Mouse (Mus musculus): ENCODE results near the gene Prcd. TPM values are rescaled to one million over a fixed set of nuclear protein-coding genes. Genes with fewer than 3 reads are reported as not detected.

The Prcd gene
- polyA plus RNA-seq, 1 experiment from 2014 or later, result 0.77 TPM

DNA sequence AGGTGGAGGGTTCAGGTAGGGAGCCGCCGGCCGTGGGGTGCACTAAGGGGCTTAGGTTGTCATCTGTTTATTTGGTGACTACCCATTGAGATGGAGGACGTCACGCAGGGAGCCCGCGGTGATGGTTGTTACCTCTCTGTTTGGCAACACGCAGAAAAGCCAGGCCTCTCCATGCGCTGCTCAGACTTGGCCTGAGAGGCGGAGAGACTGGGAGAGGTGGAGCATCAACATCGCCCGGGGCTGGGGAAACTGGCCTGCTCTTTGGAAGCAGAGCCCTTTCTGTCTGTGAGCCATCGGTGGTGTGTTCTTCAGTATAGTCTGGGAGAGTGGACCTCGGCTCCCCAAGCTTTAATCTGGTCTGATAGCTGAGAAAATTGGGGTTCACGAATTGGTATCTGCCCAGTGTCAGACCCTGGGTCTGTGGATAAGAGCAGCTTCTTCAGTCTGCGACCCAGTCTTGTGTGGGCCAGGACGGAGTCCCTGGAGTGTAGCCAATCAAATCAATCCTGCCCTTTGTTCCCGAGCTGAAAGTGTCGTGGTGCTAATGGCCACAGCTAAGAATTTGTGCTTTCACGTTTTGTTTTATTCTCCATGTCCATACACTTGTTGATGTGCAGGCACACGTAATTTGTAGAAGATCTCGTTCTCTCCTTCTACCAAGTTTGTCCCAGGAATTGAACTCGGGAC lies 42.0 kb downstream of the Prcd start:
- Histone ChIP-seq H3K27me3 (ENCODE audit: low read depth, poor library complexity, severe bottlenecking) (peaks cover 62% of the 10 kb centered on the region), H3K9me3 (replicated peaks) (no peaks in the 10 kb centered on the region), H3K4me1 (peaks cover 28% of the 10 kb centered on the region), H3K27ac (replicated peaks) (no peak overlapping the region), H3K4me3 (no peak overlapping the region; the same call in 1 of the 2 replicates), H3K36me3 (no peaks in the 10 kb centered on the region)
- 25% methylated on average over 23 of the region's 23 CpGs for WGBS
- DNase-seq (ENCODE audit: low spot score), result no peak

DNA sequence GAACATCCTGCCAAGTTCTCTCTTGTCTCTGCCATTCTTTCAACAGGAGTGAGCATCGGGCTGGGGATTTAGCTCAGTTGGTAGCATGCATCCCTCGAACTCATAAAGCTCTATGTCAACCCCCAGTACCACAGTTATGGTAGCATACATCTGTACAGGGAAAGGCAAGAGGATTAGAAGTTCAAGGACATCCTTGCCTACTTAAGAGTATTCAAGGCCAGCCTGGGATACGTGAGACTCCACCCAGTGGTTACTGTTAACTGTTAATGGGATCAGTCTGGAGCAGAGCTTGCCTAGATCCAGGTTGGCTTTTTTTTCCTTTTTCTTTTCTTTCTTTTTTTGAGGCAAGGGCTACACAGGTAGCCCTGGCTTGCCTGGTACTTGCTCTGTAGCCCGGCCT lies 43.1 kb downstream of the Prcd start:
- WGBS, result 91% methylated on average over 4 of the region's 4 CpGs
- no peak for DNase-seq (ENCODE audit: low spot score)
- Histone ChIP-seq H3K27me3 (ENCODE audit: low read depth, poor library complexity, severe bottlenecking) (peaks cover 62% of the 10 kb centered on the region), H3K4me3 (no peak overlapping the region), H3K9me3 (replicated peaks) (no peaks in the 10 kb centered on the region), H3K4me1 (peaks cover 21% of the 10 kb centered on the region), H3K27ac (replicated peaks) (no peak overlapping the region), H3K36me3 (no peaks in the 10 kb centered on the region)

DNA sequence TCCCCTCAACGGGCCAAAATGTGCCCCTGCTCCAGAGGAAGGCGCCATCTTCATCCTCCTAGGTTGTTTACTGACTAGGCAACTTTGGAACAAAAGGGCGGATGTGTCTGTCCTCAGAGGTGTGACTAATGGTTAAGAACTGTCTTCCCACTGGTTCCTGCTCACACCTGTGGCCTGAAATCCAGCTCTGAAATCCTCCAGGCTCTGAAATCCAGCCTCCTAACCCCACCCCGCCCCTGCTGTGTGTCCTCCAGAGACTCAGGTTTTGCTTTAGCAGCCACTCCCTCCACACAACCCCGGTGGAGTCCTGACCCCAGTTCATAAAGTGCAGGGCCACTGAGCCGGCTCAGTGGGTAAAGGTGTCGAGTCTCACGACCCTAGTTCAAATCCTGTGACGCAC lies 44.2 kb downstream of the Prcd start:
- Histone ChIP-seq H3K27ac (replicated peaks) (no peak overlapping the region), H3K4me1 (peaks cover 20% of the 10 kb centered on the region), H3K4me3 (no peak overlapping the region), H3K9me3 (replicated peaks) (no peaks in the 10 kb centered on the region), H3K36me3 (no peaks in the 10 kb centered on the region), H3K27me3 (ENCODE audit: low read depth, poor library complexity, severe bottlenecking) (peaks cover 58% of the 10 kb centered on the region)
- WGBS, result 74% methylated on average over 9 of the region's 9 CpGs
- DNase-seq (ENCODE audit: low spot score), result no peak

DNA sequence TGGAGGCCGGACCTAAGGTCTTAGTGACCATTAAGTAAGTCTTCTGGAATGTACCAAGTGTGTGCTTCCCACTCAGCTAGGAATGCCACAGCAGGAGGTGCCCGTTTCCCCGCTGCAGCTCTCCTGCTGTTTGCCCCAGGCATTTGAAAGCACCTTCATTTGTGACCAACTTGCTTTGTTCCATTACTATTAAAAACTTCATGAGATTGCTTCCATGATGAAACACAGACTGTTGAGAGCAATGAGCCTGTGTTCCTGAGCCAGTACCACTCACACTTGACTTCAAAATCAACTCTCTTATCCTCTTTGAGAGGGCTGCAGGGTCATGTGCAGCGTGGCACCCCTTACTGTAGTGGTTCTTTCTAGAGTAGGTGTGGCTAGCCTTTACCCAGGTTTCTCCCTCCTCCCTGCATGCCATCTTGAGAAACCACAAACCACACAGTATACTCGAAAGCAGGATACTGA lies 48.1 kb downstream of the Prcd start:
- Histone ChIP-seq H3K27ac (replicated peaks) (no peak overlapping the region), H3K4me3 (no peak overlapping the region), H3K36me3 (no peaks in the 10 kb centered on the region), H3K27me3 (ENCODE audit: low read depth, poor library complexity, severe bottlenecking) (peaks cover 19% of the 10 kb centered on the region), H3K9me3 (replicated peaks) (no peaks in the 10 kb centered on the region), H3K4me1 (no peaks in the 10 kb centered on the region)
- DNase-seq (ENCODE audit: low spot score), result no peak
- 46% methylated on average over 5 of the region's 5 CpGs for WGBS

DNA sequence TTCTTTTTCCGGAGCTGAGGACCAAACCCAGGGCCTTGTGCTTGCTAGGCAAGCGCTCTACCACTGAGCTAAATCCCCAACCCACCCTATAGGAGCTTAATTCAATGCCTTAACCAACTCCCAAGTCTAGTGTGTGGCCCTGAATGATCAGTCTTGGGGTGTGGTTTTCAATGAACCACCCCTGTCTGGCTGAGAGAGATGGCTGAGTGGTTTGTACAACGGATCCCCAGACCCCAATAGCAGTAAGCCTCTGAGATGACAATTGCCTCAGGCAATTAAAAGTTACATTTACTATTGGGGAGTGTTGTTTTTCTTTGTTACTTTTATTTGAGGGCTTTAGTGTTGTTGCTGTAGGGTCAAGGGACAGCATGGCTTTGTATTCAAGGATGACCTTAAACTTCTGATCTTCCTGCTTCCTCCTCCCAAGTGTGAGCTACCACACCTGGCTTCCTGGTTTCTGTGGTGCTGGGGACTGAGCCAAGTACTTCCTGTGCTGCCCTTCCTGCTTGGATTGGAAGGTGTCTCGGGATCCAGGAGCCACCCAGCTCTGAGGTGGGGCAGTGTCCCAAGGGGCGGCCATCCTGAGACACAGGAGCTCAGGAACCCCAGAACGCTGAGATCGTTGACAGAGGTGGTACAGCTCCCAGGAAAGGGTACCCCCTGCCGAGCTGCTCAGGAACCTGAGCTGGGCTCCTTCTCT lies 51.2 kb downstream of the Prcd start:
- Histone ChIP-seq H3K4me3 (no peak overlapping the region), H3K9me3 (replicated peaks) (no peaks in the 10 kb centered on the region), H3K27me3 (ENCODE audit: low read depth, poor library complexity, severe bottlenecking) (no peaks in the 10 kb centered on the region), H3K4me1 (no peaks in the 10 kb centered on the region), H3K36me3 (no peaks in the 10 kb centered on the region), H3K27ac (replicated peaks) (no peak overlapping the region)
- 95% methylated on average over 8 of the region's 8 CpGs for whole genome bisulfite sequencing
- no peak for DNase-seq (ENCODE audit: low spot score)

DNA sequence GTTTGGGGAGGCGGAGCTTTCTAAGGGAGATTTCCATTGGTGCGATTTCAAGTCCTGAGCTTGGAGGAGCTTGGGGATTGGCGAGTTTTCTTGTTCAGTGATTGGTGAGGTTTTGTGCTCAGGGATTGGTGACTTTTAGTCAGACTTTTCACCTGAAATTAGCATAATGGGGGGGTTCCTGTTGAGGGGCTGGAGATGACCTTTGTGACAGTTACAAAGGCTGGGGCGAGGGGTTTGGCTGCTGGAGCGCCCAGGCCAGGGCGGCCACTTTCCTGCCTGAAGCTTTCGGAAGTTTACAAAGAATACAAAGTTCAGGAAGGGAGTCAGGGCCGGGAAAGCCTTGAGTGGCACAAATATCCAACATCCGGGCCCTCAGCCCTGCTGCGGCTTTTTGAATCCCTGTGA lies 51.9 kb downstream of the Prcd start:
- Histone ChIP-seq H3K4me1 (no peaks in the 10 kb centered on the region), H3K4me3 (no peak overlapping the region), H3K9me3 (replicated peaks) (no peaks in the 10 kb centered on the region), H3K27ac (replicated peaks) (no peak overlapping the region), H3K36me3 (no peaks in the 10 kb centered on the region), H3K27me3 (ENCODE audit: low read depth, poor library complexity, severe bottlenecking) (no peaks in the 10 kb centered on the region)
- 90% methylated on average over 10 of the region's 10 CpGs for WGBS
- DNase-seq (ENCODE audit: low spot score), result no peak

DNA sequence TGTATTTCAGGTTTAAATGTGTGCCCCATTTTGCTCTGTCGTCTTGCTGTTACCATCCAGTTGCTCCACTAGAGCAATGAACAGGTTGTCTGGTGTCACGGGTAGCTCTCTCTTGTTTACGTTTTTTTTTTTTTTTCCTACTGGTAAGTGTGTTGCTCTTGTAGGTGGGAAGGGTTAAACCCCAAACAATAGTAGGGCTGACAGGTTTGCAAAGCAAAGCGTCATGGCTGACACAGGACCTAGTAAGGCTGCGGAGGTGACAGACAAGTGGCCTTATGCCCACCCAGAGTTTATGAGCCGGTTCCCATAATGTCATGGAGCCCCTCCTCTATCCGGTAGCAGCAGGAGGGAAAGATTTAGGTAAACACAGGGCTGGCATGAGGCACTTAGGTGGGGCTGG lies 53.0 kb downstream of the Prcd start:
- 73% methylated on average over 7 of the region's 7 CpGs for WGBS
- H3K4me1 ChIP-seq, result no peaks in the 10 kb centered on the region
- H3K36me3 ChIP-seq, result no peaks in the 10 kb centered on the region
- H3K27me3 ChIP-seq (ENCODE audit: low read depth, poor library complexity, severe bottlenecking), result no peaks in the 10 kb centered on the region
- H3K27ac ChIP-seq (replicated peaks), result no peak overlapping the region
- no peak for DNase-seq (ENCODE audit: low spot score)
- H3K9me3 ChIP-seq (replicated peaks), result no peaks in the 10 kb centered on the region
- H3K4me3 ChIP-seq, result no peak overlapping the region

DNA sequence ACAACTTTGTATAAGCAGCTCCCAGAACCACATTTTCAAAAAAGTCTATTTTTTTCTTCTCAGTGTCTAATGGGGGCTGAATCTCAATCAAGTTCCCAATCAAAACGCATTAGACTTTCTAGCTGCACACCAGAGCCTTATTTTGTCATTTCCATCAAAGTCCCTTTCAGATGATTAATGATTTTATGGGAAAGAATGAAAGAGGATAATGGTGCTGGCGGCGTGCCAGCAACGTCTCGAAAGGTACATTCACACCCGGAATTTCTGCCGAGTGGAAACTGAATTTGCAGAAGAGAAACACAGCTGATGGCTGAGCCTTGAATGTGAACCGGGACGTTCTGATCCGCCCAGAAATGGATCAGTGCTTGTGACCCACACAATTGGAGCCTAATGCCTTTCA lies 56.8 kb downstream of the Prcd start:
- no peak overlapping the region for H3K4me3 ChIP-seq
- no peaks in the 10 kb centered on the region for H3K9me3 ChIP-seq (replicated peaks)
- DNase-seq (ENCODE audit: low spot score), result no peak
- H3K27me3 ChIP-seq (ENCODE audit: low read depth, poor library complexity, severe bottlenecking), result no peaks in the 10 kb centered on the region
- no peak overlapping the region for H3K27ac ChIP-seq (replicated peaks)
- no peaks in the 10 kb centered on the region for H3K36me3 ChIP-seq
- H3K4me1 ChIP-seq, result no peaks in the 10 kb centered on the region
- 89% methylated on average over 10 of the region's 10 CpGs for WGBS

DNA sequence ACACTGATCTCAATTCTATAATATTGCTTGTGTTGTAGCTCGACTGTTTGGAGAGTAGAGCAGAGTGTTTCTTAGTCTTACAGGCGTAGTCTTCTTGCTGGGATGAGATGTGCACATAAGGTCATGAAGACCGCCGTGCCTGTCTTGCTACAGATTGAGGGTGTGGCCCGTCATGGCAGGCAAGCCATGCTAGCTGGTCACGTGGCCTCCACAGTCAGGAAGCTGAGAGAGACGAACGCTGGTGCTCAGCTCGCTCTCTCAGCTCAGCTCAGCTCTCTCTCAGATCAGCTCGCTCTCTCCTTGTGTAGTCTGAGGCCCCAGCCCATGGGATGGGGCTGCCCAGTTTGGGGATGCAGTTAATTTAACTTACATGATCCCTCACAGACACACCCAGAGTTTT lies 57.5 kb downstream of the Prcd start:
- no peak overlapping the region for H3K4me3 ChIP-seq
- 91% methylated on average over 10 of the region's 10 CpGs for WGBS
- no peak for DNase-seq (ENCODE audit: low spot score)

DNA sequence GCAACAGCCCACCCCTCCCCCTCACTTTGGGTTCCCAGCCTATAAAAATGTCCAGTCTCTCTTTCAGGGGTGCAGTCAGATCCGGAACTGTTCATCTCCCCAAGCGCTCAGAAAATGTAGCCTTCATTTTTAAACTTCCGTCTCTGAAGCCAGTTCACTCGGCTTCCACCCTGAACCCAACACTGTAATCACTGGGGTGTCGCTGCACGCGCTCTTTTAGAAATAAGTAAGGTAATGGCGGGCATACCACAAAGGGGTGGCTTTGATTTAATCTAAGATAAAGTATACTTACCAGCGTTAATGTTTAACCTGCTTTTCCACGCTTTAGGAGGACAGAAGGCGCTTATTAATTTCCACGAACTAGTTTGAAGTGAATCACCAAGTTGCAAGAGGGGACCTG lies 60.7 kb downstream of the Prcd start:
- WGBS, result 93% methylated on average over 12 of the region's 12 CpGs
- no peaks in the 10 kb centered on the region for H3K36me3 ChIP-seq
- H3K27ac ChIP-seq (replicated peaks), result no peak overlapping the region
- 0 out of 2 replicates have a peak, but pooled peaks cover 3% of the 10 kb centered on the region for H3K9me3 ChIP-seq (replicated peaks)
- no peaks in the 10 kb centered on the region for H3K27me3 ChIP-seq (ENCODE audit: low read depth, poor library complexity, severe bottlenecking)
- no peaks in the 10 kb centered on the region for H3K4me1 ChIP-seq
- no peak overlapping the region for H3K4me3 ChIP-seq
- DNase-seq (ENCODE audit: low spot score), result no peak

More for the DNA sequence above, 57.5 kb downstream of the Prcd start:
- Histone ChIP-seq H3K27ac (replicated peaks) (no peak overlapping the region), H3K27me3 (ENCODE audit: low read depth, poor library complexity, severe bottlenecking) (no peaks in the 10 kb centered on the region), H3K4me1 (no peaks in the 10 kb centered on the region), H3K9me3 (replicated peaks) (no peaks in the 10 kb centered on the region), H3K36me3 (no peaks in the 10 kb centered on the region)

Other genes with a start within 250 kb of the Prcd start
- 5.3 and 10.1 TPM in 2 replicates for gene Rnf157, start 240.5 kb upstream of the Prcd start, polyA plus RNA-seq (2016; fragmentation: Nextera tagmentation; extraction: Ambion mirVana)
- 37.5 and 40.9 TPM in 2 replicates for gene Ubald2, start 219.4 kb upstream of the Prcd start, polyA plus RNA-seq (2016; fragmentation: Nextera tagmentation; extraction: Ambion mirVana)
- 0.10 and 0.21 TPM in 2 replicates for gene Qrich2, start 187.3 kb upstream of the Prcd start, polyA plus RNA-seq (2016; fragmentation: Nextera tagmentation; extraction: Ambion mirVana)
- gene Prpsap1, start 159.3 kb upstream of the Prcd start, polyA plus RNA-seq (2016; fragmentation: Nextera tagmentation; extraction: Ambion mirVana), result 224 and 227 TPM in 2 replicates
- gene Sphk1, start 122.6 kb upstream of the Prcd start, polyA plus RNA-seq (2016; fragmentation: Nextera tagmentation; extraction: Ambion mirVana), result 6.4 and 9.4 TPM in 2 replicates
- 8.3 and 8.7 TPM in 2 replicates for gene Ube2o, start 72.1 kb upstream of the Prcd start, polyA plus RNA-seq (2016; fragmentation: Nextera tagmentation; extraction: Ambion mirVana)
- not detected in 2 replicates for gene Aanat, start 67.1 kb upstream of the Prcd start, polyA plus RNA-seq (2016; fragmentation: Nextera tagmentation; extraction: Ambion mirVana)
- gene Rhbdf2, start 26.5 kb upstream of the Prcd start, polyA plus RNA-seq (2016; fragmentation: Nextera tagmentation; extraction: Ambion mirVana), result 2.5 and 3.3 TPM in 2 replicates
- 2.5 and 2.8 TPM in 2 replicates for gene Cygb, start 779 bp downstream of the Prcd start, polyA plus RNA-seq (2016; fragmentation: Nextera tagmentation; extraction: Ambion mirVana)
- gene St6galnac1, start 122.0 kb downstream of the Prcd start, polyA plus RNA-seq (2016; fragmentation: Nextera tagmentation; extraction: Ambion mirVana), result not detected in 2 replicates
- gene Mxra7, start 174.5 kb downstream of the Prcd start, polyA plus RNA-seq (2016; fragmentation: Nextera tagmentation; extraction: Ambion mirVana), result 28.1 and 29.1 TPM in 2 replicates
- gene Mettl23, start 189.7 kb downstream of the Prcd start, polyA plus RNA-seq (2016; fragmentation: Nextera tagmentation; extraction: Ambion mirVana), result 68.5 and 70.3 TPM in 2 replicates
- 92.5 and 102 TPM in 2 replicates for gene Jmjd6, start 189.9 kb downstream of the Prcd start, polyA plus RNA-seq (2016; fragmentation: Nextera tagmentation; extraction: Ambion mirVana)
- 27.9 and 31.7 TPM in 2 replicates for gene Mfsd11, start 198.9 kb downstream of the Prcd start, polyA plus RNA-seq (2016; fragmentation: Nextera tagmentation; extraction: Ambion mirVana)
- gene Srsf2, start 199.6 kb downstream of the Prcd start, polyA plus RNA-seq (2016; fragmentation: Nextera tagmentation; extraction: Ambion mirVana), result 852 and 895 TPM in 2 replicates

Measured in midbrain, embryonic 10.5 days (tissue).